Mouse (Mus musculus) lung, postnatal 0 days (tissue): ENCODE data around the gene Gstp3.

Source experiments
- CTCF ChIP-seq: IDR thresholded peaks from 2 replicates; pipeline ENCODE4 v1.5.1; 2016; ENCODE audit warnings: antibody characterized with exemption, mild to moderate bottlenecking
- EP300 ChIP-seq: IDR thresholded peaks from 2 replicates; pipeline ENCODE4 v1.6.1; 2016; ENCODE audit warnings: antibody characterized with exemption, mild to moderate bottlenecking, control low read depth

- TF ChIP-seq EP300, result peak; percentile 48; the same call in 1 of the 2 replicates
- TF ChIP-seq CTCF, result peak; percentile 95
Measured at GRCm38 (mm10) chr19:4012432-4013022, 46.8 kb downstream of the Gstp3 start, which contains the start of gene Ndufv1.
